Mouse (Mus musculus): ENCODE results near the gene Il23r. TPM values are rescaled to one million over a fixed set of nuclear protein-coding genes. Genes with fewer than 3 reads are reported as not detected.
"Not testable (repeated sequence)": the region's sequence is repeated elsewhere in the genome, so short reads cannot be mapped to it uniquely, and the experiment has no call there.

Il23r gene
- total RNA-seq (2021): not detected

DNA sequence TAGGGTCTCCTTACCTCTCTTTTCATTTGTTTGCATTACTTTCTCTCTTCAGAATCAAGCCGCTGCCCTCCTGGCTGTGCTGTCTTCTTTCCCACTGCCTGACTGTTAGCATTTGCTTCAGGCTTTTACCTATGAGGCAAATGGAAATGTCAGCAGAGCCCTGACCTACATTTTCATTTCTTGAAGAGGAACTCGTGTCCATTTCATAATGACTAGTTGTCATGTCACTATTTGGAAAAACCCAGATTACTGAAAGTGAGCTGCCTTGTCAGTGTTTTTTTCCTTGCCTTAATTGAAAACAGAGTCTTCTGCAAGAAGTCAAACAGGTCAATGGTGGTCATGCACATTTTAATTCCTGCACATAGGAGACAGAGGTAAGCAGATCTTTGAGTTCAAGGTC lies at the start of gene Il23r:
Gene Il23r, minus strand, starts transcription at position 101 of the 400 bp plus-strand sequence.
- DNase-seq: no peak
- intact Hi-C loops (cut with DNase I): no loop called here

DNA sequence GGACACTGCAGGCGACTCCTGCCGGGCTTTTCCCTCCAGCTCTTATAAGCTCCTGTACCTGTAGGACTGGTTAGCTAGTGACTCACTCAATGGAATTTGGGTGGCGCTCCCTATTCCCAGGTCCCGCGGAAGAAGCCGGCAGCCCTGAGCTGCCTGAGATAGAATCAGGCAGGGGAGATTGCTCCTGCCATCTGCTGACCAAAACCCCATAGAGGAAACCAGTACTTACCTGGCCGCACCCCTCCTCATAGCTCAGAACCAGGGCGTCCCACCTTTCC lies 44.1 kb upstream of the Il23r start, which contains the start of gene Tacstd2:
Gene Tacstd2, minus strand, starts transcription at position 20 of the 278 bp plus-strand sequence.
- DNase-seq: no peak
- intact Hi-C loops (cut with DNase I): no loop called here

DNA sequence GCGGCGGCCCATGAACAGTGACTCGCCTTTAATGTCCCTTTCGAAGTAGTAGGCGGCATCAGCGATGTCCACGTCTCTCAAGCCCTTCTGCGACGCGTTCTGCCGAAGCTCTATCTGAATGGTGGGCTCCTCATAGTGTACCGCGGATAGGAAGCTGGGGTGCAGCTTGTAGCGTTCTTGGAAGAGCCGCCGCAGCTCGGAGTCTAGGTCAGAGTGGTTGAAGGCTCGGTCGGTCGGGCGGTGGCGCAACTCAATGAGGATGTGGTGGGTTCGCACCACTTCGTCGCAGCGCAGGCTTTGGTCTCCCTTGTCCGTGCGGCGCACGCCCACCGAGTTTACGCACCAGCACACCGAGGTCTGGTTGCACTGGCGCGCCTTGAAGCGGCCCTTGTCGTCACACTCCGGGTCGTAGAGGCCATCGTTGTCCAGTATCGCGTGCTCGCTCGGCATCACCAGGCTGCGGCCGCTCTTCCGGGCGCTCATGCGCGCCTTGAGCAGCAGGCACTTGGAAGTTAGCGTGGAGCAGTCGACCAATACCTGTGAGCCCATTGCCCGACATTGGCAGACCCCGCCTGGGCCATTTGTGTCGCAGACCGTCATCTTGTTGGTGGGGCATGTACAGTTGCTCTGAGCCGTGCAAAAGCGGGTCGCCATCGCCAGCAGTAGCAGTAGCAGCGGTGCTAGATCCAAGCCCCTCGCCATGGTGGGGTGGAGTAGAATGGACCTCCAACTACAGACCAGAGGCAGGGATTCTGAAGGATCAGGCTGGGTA lies 43.5 kb upstream of the Il23r start:
- DNase-seq: peak; percentile 14

DNA sequence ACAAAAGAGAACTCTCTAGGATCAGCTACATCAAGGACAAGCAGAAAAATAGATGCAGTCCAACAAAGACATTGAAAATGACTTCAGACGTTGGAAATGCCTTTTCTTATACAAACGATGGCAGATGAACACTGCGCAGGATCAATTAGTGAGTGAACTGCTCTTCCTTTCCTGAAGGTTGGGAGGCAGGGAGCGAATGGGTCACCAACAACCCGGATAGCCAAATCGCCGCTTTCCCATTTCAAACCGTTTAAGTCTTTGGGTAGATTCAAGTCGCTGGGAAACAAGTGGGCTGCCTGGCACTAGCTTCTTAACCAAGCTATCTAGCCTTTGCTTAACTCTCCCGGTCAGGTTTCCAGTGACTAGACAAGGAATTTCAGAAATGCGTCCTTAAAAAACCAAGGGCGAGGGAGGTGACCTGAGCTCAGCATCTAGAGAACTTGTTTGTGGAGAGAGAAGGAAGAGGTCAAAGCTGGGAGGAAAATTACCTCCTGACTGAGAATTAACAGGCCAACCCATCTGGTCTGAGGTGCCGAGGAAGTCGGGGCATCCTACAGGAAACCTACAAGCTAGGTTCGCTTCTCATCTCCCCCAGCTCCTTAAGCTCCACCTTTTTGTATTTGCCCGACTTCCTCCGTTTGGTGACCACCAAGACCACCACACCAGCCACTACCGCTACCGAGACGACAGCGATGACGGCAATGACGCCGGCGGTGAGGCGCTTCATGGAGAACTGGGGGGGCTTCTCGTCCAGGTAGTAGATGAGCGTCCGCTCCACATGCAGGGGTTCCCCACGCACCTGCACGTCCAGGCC lies 42.7 kb upstream of the Il23r start:
- intact Hi-C loops (cut with DNase I): no loop called here
- DNase-seq: no peak

More for the DNA sequence above, 43.5 kb upstream of the Il23r start:
- intact Hi-C loops (cut with DNase I): no loop called here

DNA sequence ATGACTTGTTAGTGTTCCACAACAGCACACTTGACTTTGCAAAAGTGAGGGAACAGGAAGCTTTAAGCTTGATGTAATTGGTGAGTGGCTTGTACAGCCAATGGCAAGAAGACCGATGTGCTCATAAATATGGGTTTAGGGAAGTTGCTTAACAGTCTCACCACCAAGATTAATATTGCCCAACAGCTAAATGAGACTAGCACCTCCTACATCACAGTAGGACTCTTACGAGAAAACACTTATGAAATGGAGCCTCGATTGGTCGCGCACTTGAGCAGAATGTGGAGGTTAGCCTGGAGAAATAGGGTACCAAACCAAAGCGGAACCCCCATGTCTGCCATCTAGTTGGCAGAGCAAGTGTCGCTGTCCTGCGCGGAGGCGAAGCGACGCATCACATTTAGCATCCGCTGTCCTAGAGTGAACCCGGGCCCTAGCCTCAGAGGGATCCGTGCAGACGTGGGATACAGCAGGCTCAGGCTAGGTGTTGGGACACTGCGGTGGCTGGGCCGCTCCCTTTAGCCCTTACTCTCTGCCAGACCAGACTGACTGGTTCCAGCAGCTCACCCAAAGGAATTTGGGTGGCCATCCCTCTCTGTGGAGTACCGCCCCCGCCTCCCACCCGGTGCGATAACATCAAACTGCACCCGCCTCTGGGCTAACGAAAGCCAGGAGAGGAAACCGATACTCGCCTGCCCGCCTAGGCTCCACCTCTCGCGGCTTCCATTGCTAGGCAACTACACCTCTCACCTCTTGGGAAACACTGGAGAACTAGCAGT lies 41.2 kb upstream of the Il23r start:
- intact Hi-C loops (cut with DNase I): no loop called here
- no peak for DNase-seq

DNA sequence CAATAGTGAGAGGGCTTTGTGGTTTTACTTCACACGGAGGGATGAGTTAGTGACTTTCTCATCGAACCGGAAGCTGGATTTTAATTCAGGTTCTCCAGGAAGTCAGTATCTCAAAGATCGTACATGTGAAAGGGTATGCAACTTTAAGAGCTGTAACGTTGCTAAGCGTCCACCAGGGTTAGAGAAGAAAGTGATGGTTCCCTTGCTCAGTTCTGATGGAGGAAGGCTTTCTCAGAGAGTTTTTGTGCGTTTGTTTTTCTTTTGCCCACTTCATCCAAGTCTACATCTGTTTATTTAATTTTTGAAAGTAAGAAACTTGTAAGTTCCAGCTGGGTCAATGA lies 40.1 kb upstream of the Il23r start:
- intact Hi-C loops (cut with DNase I): no loop called here
- DNase-seq: no peak

DNA sequence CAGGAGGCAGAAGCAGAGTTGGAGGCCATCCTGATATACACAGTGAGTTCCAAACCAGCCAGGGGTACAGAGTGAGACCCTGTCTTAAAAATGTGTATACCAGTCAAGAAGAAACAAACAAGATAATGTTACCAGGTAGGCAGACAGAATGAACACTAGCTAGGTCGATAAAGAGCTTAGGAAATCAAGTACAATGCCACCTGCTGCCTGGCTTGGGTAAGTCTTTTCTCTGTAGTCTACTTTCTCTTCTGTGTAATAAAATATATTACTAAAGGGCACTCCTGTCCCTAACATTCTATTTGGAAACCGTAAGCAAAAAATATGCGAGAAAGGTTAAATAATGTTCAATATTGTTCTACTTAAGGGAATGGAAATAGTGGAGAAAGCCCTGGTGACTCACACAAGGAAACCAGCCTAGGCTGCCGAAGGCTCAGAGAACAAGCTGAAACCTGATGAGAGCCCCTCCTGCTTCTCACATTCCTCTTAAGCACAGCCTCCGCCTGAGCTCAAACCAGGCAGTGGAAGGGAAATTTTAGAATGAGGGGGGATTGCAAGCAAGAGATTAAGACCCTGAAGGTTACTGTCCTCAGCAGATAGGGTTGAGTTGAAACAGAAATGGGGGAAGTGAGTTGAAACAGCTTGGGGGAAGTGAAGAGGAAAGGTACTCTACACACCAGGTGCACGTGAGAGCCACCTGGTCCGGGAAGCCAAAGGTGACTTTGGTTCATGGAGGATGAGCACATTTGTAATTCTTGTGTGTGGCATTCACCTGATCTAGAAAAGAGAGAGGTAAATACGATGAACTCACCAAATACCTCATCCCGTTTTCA lies 39.6 kb upstream of the Il23r start:
- intact Hi-C loops (cut with DNase I): no loop called here
- no peak for DNase-seq

DNA sequence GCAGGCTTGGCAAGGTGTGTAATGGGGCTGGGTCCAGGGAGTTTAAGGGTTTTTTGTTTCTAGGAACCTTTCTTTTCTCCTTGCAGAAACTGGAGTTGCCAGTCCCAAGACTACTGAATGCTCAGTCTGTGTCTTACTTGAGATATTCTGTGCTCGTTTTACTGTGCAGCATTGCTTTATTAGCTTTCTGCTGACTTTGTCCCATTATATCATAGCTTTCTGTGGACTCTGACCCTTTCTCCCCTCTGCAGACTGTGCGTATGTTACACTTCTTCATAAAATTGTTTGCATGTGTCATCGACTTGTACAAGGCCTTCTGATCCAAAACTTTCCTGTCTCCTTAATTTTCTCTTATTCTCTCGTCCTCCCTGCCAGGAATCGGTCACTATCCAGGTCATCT lies 34.7 kb upstream of the Il23r start:
- no peak for DNase-seq
- intact Hi-C loops (cut with DNase I): no loop called here

DNA sequence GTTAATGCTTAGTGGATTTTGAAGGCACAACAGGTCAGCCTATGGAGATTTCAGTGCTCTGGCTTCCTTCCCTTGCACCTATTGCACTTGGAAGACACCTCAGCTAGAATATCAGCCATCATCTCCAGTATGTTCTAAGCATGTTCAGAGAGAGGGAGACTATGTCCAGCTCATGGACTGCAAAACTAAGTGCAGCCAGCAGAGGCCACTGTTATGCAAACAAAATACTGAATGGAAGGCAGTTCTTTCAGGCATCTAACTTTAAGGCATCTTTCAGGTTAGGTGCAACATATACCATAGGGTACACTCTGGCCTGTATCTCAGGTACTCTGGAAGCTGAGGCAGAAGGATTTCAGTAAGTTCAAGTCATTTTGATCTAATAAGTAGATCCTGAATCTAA lies 19.1 kb upstream of the Il23r start:
- intact Hi-C loops (cut with DNase I): no loop called here

DNA sequence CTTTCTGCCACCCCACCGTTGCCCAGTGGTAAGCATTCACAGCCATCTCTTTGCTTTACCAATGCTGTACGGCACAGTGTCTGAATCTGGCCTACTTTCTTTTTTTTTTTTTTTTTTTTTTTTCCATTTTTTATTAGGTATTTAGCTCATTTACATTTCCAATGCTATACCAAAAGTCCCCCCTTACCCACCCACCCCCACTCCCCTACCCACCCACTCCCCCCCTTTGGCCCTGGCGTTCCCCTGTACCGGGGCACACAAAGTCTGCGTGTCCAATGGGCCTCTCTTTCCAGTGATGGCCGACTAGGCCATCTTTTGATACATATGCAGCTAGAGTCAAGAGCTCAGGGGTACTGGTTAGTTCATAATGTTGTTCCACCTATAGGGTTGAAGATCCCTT lies 10.3 kb upstream of the Il23r start:
- intact Hi-C loops (cut with DNase I); DNase-seq: not testable (repeated sequence)

More for the DNA sequence above, 19.1 kb upstream of the Il23r start:
- peak; percentile 20 for DNase-seq

DNA sequence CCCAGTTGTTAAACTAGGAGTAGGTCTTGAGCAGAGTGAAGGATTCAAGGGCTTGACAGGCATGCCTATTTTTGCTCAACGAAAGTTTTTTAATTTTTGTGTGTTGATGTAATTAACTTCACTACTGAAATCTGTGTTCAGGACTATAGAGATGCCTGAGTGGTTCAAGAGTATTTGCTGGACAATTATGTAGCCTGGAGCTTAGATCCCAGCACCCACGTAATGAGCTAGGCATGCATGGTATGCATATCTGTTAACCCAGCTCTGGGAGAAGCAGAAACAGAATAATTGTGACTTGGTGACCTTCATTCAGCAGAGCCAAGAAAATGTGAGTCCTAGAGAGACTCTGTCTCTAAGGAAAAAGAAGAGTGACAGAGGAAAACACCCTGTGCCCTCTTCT lies 10.6 kb downstream of the Il23r start:
- intact Hi-C loops (cut with DNase I): no loop called here
- no peak for DNase-seq

DNA sequence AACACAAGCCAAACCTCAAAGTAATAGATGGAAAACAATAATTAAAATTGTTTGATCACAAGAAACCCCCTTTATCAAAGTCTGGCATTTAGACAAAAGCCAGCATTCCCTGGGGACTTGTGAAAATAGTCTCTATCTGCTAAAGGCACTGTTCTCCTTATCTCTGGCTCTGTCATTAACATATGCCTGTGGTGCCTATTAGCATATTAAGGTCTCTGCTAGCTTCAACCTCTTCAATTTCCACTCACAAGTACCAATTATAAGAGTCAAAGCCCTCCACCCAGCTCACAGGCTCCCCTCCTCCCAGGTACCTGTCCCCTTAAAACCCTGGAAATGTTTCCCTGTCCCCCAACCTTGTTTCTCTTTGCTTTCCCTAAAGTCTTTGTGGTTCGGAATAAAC lies 20.4 kb downstream of the Il23r start:
- intact Hi-C loops (cut with DNase I): no loop called here
- DNase-seq: no peak

DNA sequence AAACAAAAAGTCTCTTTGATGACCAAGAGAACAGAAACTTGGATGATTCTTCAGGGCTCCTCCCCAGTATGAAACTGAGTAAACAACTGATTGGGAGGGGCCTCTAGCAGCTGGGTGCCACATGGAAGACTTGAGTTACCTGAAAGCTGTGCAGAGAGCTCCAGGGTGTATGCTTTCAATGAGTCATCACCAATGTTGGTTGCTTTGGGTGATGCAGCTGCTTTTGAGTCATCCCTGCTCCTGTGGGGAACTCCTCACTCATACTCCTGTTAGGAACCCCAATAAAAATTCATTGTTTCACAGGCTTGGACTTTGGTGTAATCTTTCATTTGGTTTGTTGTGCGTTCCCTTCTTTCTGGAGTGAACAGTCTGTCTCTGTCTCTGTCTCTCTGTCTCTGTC lies 32.2 kb downstream of the Il23r start:
- no peak for DNase-seq

DNA sequence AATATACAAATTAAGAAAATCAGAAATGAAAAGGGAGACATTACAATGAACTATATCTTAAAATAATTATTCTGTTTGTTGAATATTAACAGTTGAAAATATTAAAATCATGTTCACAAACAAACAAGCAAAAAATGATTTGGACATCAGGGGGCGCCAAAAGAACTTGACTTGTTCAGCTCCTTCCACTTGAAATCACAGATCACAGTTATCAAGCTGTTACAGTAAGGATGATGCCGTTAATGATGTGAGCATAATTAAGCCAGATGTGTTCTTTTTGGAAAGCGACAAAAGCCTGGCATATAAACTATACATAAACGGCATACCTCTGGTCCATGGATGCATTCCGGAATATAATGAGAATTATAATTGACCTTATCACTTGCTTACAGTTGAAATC lies 40.3 kb downstream of the Il23r start:
- DNase-seq: peak; percentile 9
- intact Hi-C loops (cut with DNase I): no loop called here

More for the DNA sequence above, 32.2 kb downstream of the Il23r start:
- intact Hi-C loops (cut with DNase I): no loop called here

DNA sequence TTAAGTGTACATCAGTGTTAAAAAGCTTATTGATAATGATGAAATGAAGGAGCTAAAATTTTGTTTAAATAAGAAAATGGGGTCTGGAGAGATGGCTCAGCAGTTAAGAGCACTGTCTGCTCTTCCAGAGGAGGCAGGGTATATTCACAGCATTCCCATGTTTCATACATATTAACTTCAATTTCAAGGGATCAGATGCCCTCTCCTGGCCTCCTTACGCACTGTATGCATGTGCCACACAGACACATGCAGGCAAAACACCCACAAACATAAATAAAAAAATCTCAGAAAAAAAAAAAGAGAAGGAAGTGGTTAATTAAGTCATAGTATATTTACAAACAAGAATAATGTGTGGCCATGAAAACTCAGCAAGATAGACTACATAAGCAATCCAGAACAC lies 45.8 kb downstream of the Il23r start:
- intact Hi-C loops (cut with DNase I): no loop called here
- no peak for DNase-seq

DNA sequence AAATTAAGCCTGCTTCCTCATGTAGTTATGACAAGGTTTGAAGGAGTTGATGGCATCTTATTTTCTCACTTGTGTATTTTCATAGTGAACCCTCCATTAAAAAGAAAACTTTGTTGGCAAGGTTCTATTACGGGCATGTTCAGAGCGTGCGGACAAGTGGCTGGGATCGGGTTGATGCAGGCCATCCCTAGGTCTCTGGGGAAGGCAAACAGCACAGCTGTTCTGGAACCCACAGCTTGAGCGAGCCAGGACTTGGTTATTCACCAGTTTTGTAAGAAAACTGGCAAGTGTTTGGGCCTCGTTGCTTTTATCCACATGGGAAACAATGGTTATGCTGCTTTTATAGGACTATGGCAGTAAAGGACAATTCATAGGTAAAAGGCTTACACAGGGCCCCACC lies 48.5 kb downstream of the Il23r start:
- no peak for DNase-seq
- intact Hi-C loops (cut with DNase I): loop anchor here (5.0 kb wide), 1 partner anchor 246 kb away; no protein-coding TSS in a partner anchor

DNA sequence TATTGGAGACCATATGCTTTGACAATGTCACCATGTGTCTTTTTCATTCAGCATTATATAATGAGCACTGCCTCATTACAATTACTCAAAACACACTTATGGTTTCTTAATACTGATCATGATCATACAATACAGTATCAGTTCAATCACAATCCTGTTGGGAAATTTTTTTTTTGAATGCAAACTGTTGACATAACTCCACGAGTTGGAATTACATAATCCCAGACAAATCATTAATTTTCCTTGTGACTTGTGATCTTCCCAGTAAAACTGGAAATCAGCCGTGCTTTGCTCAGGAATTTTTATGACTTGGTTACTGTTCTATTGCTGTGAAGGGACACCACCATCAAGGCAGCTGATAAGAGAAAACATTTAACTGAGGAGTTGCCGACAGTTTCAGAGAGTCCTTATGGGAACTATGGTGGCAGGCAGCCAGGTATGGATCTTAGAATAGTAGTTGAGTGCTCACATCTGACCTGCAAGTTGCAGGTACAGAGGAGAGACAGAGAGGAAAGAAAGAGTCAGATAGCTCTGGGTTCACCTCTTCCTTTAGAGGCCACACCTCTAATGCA lies 53.8 kb downstream of the Il23r start:
- no peak for DNase-seq
- intact Hi-C loops (cut with DNase I): no loop called here

DNA sequence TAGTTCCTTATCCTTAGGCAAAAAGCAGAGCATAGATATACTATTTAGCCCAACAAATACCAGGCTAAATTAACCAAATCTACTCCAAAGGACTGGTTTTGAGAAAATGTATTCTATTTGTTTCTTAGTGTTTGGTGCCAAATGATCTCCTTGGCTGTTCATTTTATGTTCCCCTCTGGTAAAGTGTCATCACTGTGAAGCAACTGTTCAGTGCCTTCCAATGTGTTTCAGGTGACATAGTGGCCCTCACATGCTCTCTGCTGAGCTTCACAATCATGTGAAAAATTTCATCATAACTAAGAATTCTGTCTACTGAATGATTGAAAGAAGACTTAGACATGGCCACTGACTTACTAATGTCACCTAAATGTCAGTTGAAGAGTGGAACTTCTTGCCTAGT lies 54.6 kb downstream of the Il23r start:
- intact Hi-C loops (cut with DNase I): no loop called here
- no peak for DNase-seq

DNA sequence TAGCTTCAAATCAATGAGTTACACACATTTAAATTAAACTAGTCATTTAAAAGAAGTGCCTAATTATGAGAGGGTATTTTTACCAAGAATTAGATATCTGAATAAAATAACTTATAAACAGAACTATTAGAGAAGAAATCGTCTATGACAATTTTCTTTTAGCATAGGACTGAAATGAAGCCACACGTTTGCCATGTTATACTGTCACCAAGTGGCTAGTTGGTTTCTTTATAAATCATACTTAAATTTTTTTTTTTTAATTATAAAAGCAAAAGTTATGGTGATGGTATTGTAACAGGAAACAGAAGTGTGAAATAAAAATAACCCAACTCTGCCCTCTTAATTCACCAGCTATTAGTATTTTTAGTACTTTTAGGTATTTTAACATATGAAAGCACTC lies 55.4 kb downstream of the Il23r start:
- intact Hi-C loops (cut with DNase I): no loop called here

DNA sequence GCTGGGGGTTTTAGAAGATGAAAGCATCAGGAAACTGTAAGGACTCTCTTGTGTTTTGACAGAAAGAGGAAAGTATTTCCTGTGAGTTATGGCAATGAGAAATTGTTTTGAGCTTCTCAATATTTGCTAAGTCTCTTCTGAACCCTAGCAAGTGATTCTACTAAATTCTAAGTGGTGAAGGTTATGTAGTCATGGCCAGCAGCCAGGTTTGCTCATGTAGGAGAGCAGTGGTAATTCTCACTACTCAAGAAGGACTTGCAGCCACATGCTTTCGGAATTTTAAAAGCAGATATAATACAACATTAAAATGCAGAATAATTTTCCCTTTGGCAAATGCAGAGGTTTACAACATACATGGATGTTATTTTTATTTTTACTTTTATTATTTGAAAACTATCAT lies 55.9 kb downstream of the Il23r start:
- intact Hi-C loops (cut with DNase I): no loop called here
- DNase-seq: no peak

More for the DNA sequence above, 55.4 kb downstream of the Il23r start:
- no peak for DNase-seq
